ENCODE assay signal across 7 mouse cellular contexts in genomic region chr11:117414871-117415323, GRCm38 (mm10).
DNase-seq lines count a peak whose midpoint lies in the region; ATAC-seq lines count a peak whose summit lies in the region.

No protein-coding gene starts in this region.

- peak; percentile 54 for ATAC-seq in forebrain, embryonic 16.5 days
- peak; percentile 41; the same call in 1 of the 2 replicates for ATAC-seq in hindbrain, embryonic 12.5 days (ENCODE audit: low FRiP score)
- no peak for ATAC-seq in limb, embryonic 13.5 days (ENCODE audit: low FRiP score, low read depth)
- ATAC-seq in midbrain, embryonic 14.5 days (ENCODE audit: low FRiP score, low TSS enrichment), result 0 out of 2 replicates have a peak, but pooled peaks have one; percentile 40

- H3K27ac ChIP-seq in forebrain, embryonic 16.5 days (ENCODE audit: low read length), result peak overlapping the region; percentile 91
- peak overlapping the region; percentile 49; the same call in 1 of the 2 replicates for H3K27ac ChIP-seq in hindbrain, embryonic 12.5 days
- no peak overlapping the region for H3K27ac ChIP-seq in limb, embryonic 13.5 days
- peak overlapping the region; percentile 78 for H3K27ac ChIP-seq in midbrain, embryonic 14.5 days (replicated peaks; ENCODE audit: low read depth, low read length)

- peak overlapping the region; percentile 34 for H3K4me3 ChIP-seq in forebrain, embryonic 16.5 days (replicated peaks; ENCODE audit: low read length)
- peak overlapping the region; percentile 15; the same call in 1 of the 2 replicates for H3K4me3 ChIP-seq in hindbrain, embryonic 12.5 days
- peak overlapping the region; percentile 41 for H3K4me3 ChIP-seq in limb, embryonic 13.5 days
- peak overlapping the region; percentile 25 for H3K4me3 ChIP-seq in midbrain, embryonic 14.5 days (replicated peaks; ENCODE audit: low read depth, low read length)

- no peaks in the 10 kb centered on the region for H3K27me3 ChIP-seq in forebrain, embryonic 16.5 days (replicated peaks; ENCODE audit: control insufficient read depth, insufficient read depth, low read length)
- peaks cover 32% of the 10 kb centered on the region for H3K27me3 ChIP-seq in hindbrain, embryonic 12.5 days
- peaks cover 52% of the 10 kb centered on the region for H3K27me3 ChIP-seq in limb, embryonic 13.5 days
- no peaks in the 10 kb centered on the region for H3K27me3 ChIP-seq in midbrain, embryonic 14.5 days (ENCODE audit: control insufficient read depth, insufficient read depth, low read length)

- peaks cover 39% of the 10 kb centered on the region for H3K4me1 ChIP-seq in forebrain, embryonic 16.5 days (replicated peaks; ENCODE audit: control insufficient read depth, insufficient read depth, low read length)
- peaks cover 41% of the 10 kb centered on the region for H3K4me1 ChIP-seq in hindbrain, embryonic 12.5 days
- H3K4me1 ChIP-seq in limb, embryonic 13.5 days, result peaks cover 53% of the 10 kb centered on the region
- peaks cover 44% of the 10 kb centered on the region for H3K4me1 ChIP-seq in midbrain, embryonic 14.5 days (ENCODE audit: control insufficient read depth, insufficient read depth, low read length)

- H3K9ac ChIP-seq in forebrain, embryonic 16.5 days (replicated peaks; ENCODE audit: low read depth, low read length), result peak overlapping the region; percentile 41
- H3K9ac ChIP-seq in hindbrain, embryonic 12.5 days, result no peak overlapping the region; the same call in 1 of the 2 replicates
- H3K9ac ChIP-seq in limb, embryonic 13.5 days, result peak overlapping the region; percentile 55
- peak overlapping the region; percentile 37; the same call in 1 of the 2 replicates for H3K9ac ChIP-seq in midbrain, embryonic 14.5 days (replicated peaks; ENCODE audit: low read length)

- H3K9me3 ChIP-seq in forebrain, embryonic 16.5 days (ENCODE audit: control insufficient read depth, low read length), result no peaks in the 10 kb centered on the region
- no peaks in the 10 kb centered on the region for H3K9me3 ChIP-seq in hindbrain, embryonic 12.5 days (replicated peaks)
- H3K9me3 ChIP-seq in limb, embryonic 13.5 days, result no peaks in the 10 kb centered on the region
- H3K9me3 ChIP-seq in midbrain, embryonic 14.5 days (ENCODE audit: control insufficient read depth, low read length), result no peaks in the 10 kb centered on the region

- DNase-seq in ES-CJ7 (ENCODE audit: low read depth, low spot score) (peak; percentile 85), ZHBTc4 (ENCODE audit: low read depth, low spot score) (peak; percentile 94)
- peak; percentile 81 for DNase-seq in midbrain, embryonic 14.5 days
- DNase-seq in urinary bladder, postnatal 36 days (ENCODE audit: low spot score in 2 of 2), result peak; percentile 28 to 68

- H3K36me3 ChIP-seq in forebrain, embryonic 16.5 days (ENCODE audit: control insufficient read depth, insufficient read depth), result no peaks in the 10 kb centered on the region
- no peaks in the 10 kb centered on the region for H3K36me3 ChIP-seq in hindbrain, embryonic 12.5 days
- no peaks in the 10 kb centered on the region for H3K36me3 ChIP-seq in limb, embryonic 13.5 days
- H3K36me3 ChIP-seq in midbrain, embryonic 14.5 days (ENCODE audit: control insufficient read depth, insufficient read depth, low read length), result no peaks in the 10 kb centered on the region

- H3K4me2 ChIP-seq in forebrain, embryonic 16.5 days (ENCODE audit: low read length), result peak overlapping the region; percentile 58
- peak overlapping the region; percentile 52 for H3K4me2 ChIP-seq in hindbrain, embryonic 12.5 days (replicated peaks)
- H3K4me2 ChIP-seq in limb, embryonic 13.5 days (replicated peaks), result peak overlapping the region; percentile 67
- peak overlapping the region; percentile 53 for H3K4me2 ChIP-seq in midbrain, embryonic 14.5 days (ENCODE audit: low read length)

- under 1% methylated on average over 20 of the region's 21 CpGs for WGBS in forebrain, embryonic 16.5 days
- under 1% methylated on average over 21 of the region's 21 CpGs for WGBS in hindbrain, embryonic 12.5 days
- 1% methylated on average over 21 of the region's 21 CpGs for WGBS in limb, embryonic 13.5 days
- WGBS in midbrain, embryonic 14.5 days, result under 1% methylated on average over 21 of the region's 21 CpGs
